In the genomic region with DNA sequence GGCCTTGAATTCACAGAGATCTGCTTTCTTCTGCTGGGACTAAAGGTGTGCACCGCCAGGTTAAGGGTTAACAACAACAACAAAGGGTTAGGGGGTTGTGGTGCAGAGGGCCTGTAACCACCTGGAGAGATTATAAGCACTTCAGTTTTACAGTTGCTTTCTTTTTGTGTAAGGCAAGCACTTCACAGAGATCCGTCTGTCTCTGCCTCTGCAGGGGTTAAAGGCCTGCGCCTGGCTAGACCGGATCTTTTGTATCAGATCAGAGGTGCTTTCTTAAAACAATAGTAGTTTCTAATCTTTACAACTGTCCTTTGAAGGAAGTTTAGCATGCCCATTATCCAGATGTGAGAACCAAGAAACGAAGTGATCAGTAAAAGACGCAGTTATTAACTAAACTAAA, we compare ENCODE assay signal across 8 mouse cellular contexts. TPM values are rescaled to one million over a fixed set of nuclear protein-coding genes. Genes with fewer than 3 reads are reported as not detected.
DNase-seq lines count a peak whose midpoint lies in the region; ATAC-seq and TF ChIP-seq lines count a peak whose summit lies in the region.

No protein-coding gene starts in this region.

- H3K4me3 ChIP-seq in heart, adult 2 months, result peak overlapping the region; percentile 63
- H3K4me3 ChIP-seq in E14TG2a.4 (replicated peaks; ENCODE audit: low read length), result peak overlapping the region; percentile 81
- H3K4me3 ChIP-seq in forebrain, embryonic 16.5 days (replicated peaks; ENCODE audit: low read length), result peak overlapping the region; percentile 63
- H3K4me3 ChIP-seq in midbrain, embryonic 11.5 days (ENCODE audit: low read depth, low read length), result peak overlapping the region; percentile 52

- no peak for TF ChIP-seq CTCF in heart, adult 2 months (IDR thresholded peaks at IDR 0.05)
- no peak for TF ChIP-seq CTCF in E14TG2a.4 (conservative IDR thresholded peaks at IDR 0.05; ENCODE audit: low read length)

- peaks cover 2% of the 10 kb centered on the region; the same call in 1 of the 2 replicates for H3K4me1 ChIP-seq in heart, adult 2 months (ENCODE audit: control insufficient read depth, insufficient read depth, low read length)
- peaks cover 20% of the 10 kb centered on the region for H3K4me1 ChIP-seq in E14TG2a.4 (replicated peaks; ENCODE audit: low read depth, low read length)
- peaks cover 5% of the 10 kb centered on the region; the same call in 1 of the 2 replicates for H3K4me1 ChIP-seq in forebrain, embryonic 16.5 days (replicated peaks; ENCODE audit: control insufficient read depth, insufficient read depth, low read length)
- no peaks in the 10 kb centered on the region; the same call in 1 of the 2 replicates for H3K4me1 ChIP-seq in midbrain, embryonic 11.5 days (ENCODE audit: control insufficient read depth, insufficient read depth, low read length)

- peak overlapping the region; percentile 58 for H3K4me2 ChIP-seq in forebrain, embryonic 16.5 days (ENCODE audit: low read length)
- peak overlapping the region; percentile 37 for H3K4me2 ChIP-seq in midbrain, embryonic 11.5 days

- no peaks in the 10 kb centered on the region for H3K36me3 ChIP-seq in heart, adult 2 months (ENCODE audit: control insufficient read depth, insufficient read depth, low read length)
- peaks cover 32% of the 10 kb centered on the region for H3K36me3 ChIP-seq in E14TG2a.4 (ENCODE audit: insufficient read depth, low read length)
- no peaks in the 10 kb centered on the region; the same call in 1 of the 2 replicates for H3K36me3 ChIP-seq in forebrain, embryonic 16.5 days (ENCODE audit: control insufficient read depth, insufficient read depth)
- H3K36me3 ChIP-seq in midbrain, embryonic 11.5 days (ENCODE audit: control insufficient read depth, insufficient read depth, low read length), result no peaks in the 10 kb centered on the region; the same call in 1 of the 2 replicates

- H3K79me2 ChIP-seq in heart, adult 2 months (replicated peaks; ENCODE audit: control insufficient read depth, insufficient read depth, low read length), result no peaks in the 10 kb centered on the region

- TF ChIP-seq EP300 in heart, adult 2 months (IDR thresholded peaks at IDR 0.05; ENCODE audit: insufficient read depth, low read depth, low read length), result no peak

- intact Hi-C loops in heart, adult 2 months (cut with DNase I), result loop anchor here (2.0 to 5.0 kb wide), 4 partner anchors 19 to 141 kb away; a partner anchor contains a TSS
- intact Hi-C loops in heart, postnatal 14 days (cut with DNase I), result loop anchor here (5.0 kb wide), 1 partner anchor 51 kb away; a partner anchor contains a TSS
- intact Hi-C loops in gastrocnemius, postnatal 14 days (cut with DNase I; ENCODE audit: low total_unique reads), result no loop called here

- peak overlapping the region; percentile 51; the same call in 1 of the 2 replicates for H3K27ac ChIP-seq in heart, adult 2 months
- H3K27ac ChIP-seq in forebrain, embryonic 16.5 days (ENCODE audit: low read length), result no peak overlapping the region
- no peak overlapping the region for H3K27ac ChIP-seq in midbrain, embryonic 11.5 days (ENCODE audit: low read depth, low read length)

- WGBS in heart, adult 2 months, result 29% methylated on average over 6 of the region's 6 CpGs
- WGBS in forebrain, embryonic 16.5 days, result 24% methylated on average over 6 of the region's 6 CpGs
- WGBS in midbrain, embryonic 11.5 days, result 27% methylated on average over 6 of the region's 6 CpGs

- peak; percentile 16; the same call in 1 of the 2 replicates for ATAC-seq in forebrain, embryonic 16.5 days
- peak; percentile 22; the same call in 1 of the 2 replicates for ATAC-seq in midbrain, embryonic 11.5 days (ENCODE audit: low FRiP score)
- ATAC-seq in monocyte, adult 5-6 weeks (replicated peaks; ENCODE audit: insufficient number of reproducible peaks, low FRiP score, low TSS enrichment, poor library complexity, severe bottlenecking), result no peak

- no peaks in the 10 kb centered on the region for H3K9me3 ChIP-seq in E14TG2a.4 (ENCODE audit: low read length)
- H3K9me3 ChIP-seq in forebrain, embryonic 16.5 days (ENCODE audit: control insufficient read depth, low read length), result no peaks in the 10 kb centered on the region
- H3K9me3 ChIP-seq in midbrain, embryonic 11.5 days (ENCODE audit: control insufficient read depth, low read length), result no peaks in the 10 kb centered on the region

- H3K9ac ChIP-seq in heart, adult 2 months (ENCODE audit: low read depth, low read length), result no peak overlapping the region
- H3K9ac ChIP-seq in forebrain, embryonic 16.5 days (replicated peaks; ENCODE audit: low read depth, low read length), result peak overlapping the region; percentile 71
- peak overlapping the region; percentile 44 for H3K9ac ChIP-seq in midbrain, embryonic 11.5 days (ENCODE audit: low read length)

- DNase-seq in heart, adult 2 months, result no peak
- no peak for DNase-seq in heart, postnatal 14 days
- peak; percentile 85 for DNase-seq in midbrain, embryonic 11.5 days (ENCODE audit: low spot score, missing footprints)
- DNase-seq in urinary bladder, adult 2 months (ENCODE audit: low spot score), result no peak
- no peak for DNase-seq in gastrocnemius, postnatal 14 days

- TF ChIP-seq POLR2A in heart, adult 2 months (IDR thresholded peaks at IDR 0.05; ENCODE audit: insufficient read depth, low read depth, low read length), result no peak

- H3K27me3 ChIP-seq in heart, adult 2 months (ENCODE audit: control insufficient read depth, insufficient read depth, low read length), result no peaks in the 10 kb centered on the region
- no peaks in the 10 kb centered on the region for H3K27me3 ChIP-seq in E14TG2a.4 (ENCODE audit: insufficient read depth, low read length)
- H3K27me3 ChIP-seq in forebrain, embryonic 16.5 days (replicated peaks; ENCODE audit: control insufficient read depth, insufficient read depth, low read length), result no peaks in the 10 kb centered on the region
- H3K27me3 ChIP-seq in midbrain, embryonic 11.5 days (ENCODE audit: control insufficient read depth, insufficient read depth, low read length), result no peaks in the 10 kb centered on the region

RNA-seq across cellular contexts. Expression of a gene that starts 0.4 kb away (rescaled TPM):
- 10 to 100 TPM; 20.2 to 21.2 TPM for total RNA-seq in heart, adult 2 months (2021)
- polyA plus RNA-seq in heart, adult 2 months (2012; rRNA removed), result 61.9 and 76.3 TPM in 2 replicates
- total RNA-seq in heart, postnatal 14 days (2021), result 10 to 100 TPM; 22.5 to 25.8 TPM
- 22.9 and 26.9 TPM in 2 replicates for polyA plus RNA-seq in forebrain, embryonic 16.5 days (2015; fragmentation: Nextera tagmentation; extraction: Ambion mirVana)
- 37.9 and 39.5 TPM in 2 replicates for polyA plus RNA-seq in midbrain, embryonic 11.5 days (2014; fragmentation: Nextera tagmentation; extraction: Ambion mirVana)
- total RNA-seq in monocyte, adult 5-6 weeks (2017), result 42.5 to 73.8 TPM (median 57.7 TPM) in 3 replicates
- 39.9 and 53.7 TPM in 2 replicates for polyA plus RNA-seq in urinary bladder, adult 2 months (2012; rRNA removed)
- 10 to 100 TPM; 15.0 to 19.7 TPM for total RNA-seq in gastrocnemius, postnatal 14 days (2021)

RNA-seq across cellular contexts. Expression of a gene that starts 4.6 kb away (rescaled TPM):
- under 1 TPM in 1 of 2 experiments, not detected in 1; 0.31 TPM for total RNA-seq in heart, adult 2 months (2021)
- polyA plus RNA-seq in heart, adult 2 months (2012; rRNA removed), result not detected in 2 replicates
- total RNA-seq in heart, postnatal 14 days (2021), result not detected
- polyA plus RNA-seq in forebrain, embryonic 16.5 days (2015; fragmentation: Nextera tagmentation; extraction: Ambion mirVana), result not detected in 2 replicates
- polyA plus RNA-seq in midbrain, embryonic 11.5 days (2014; fragmentation: Nextera tagmentation; extraction: Ambion mirVana), result not detected in 2 replicates
- not detected in 3 replicates for total RNA-seq in monocyte, adult 5-6 weeks (2017)
- not detected in 2 replicates for polyA plus RNA-seq in urinary bladder, adult 2 months (2012; rRNA removed)
- not detected for total RNA-seq in gastrocnemius, postnatal 14 days (2021)

RNA-seq across cellular contexts. Expression of a gene that starts 5.4 kb away (rescaled TPM):
- 1 to 10 TPM; 7.9 to 9.8 TPM for total RNA-seq in heart, adult 2 months (2021)
- 15.8 and 19.2 TPM in 2 replicates for polyA plus RNA-seq in heart, adult 2 months (2012; rRNA removed)
- total RNA-seq in heart, postnatal 14 days (2021), result 10 to 100 TPM; 11.5 to 19.4 TPM
- polyA plus RNA-seq in forebrain, embryonic 16.5 days (2015; fragmentation: Nextera tagmentation; extraction: Ambion mirVana), result 4.4 and 6.2 TPM in 2 replicates
- polyA plus RNA-seq in midbrain, embryonic 11.5 days (2014; fragmentation: Nextera tagmentation; extraction: Ambion mirVana), result 4.1 and 4.3 TPM in 2 replicates
- 206 to 400 TPM (median 270 TPM) in 3 replicates for total RNA-seq in monocyte, adult 5-6 weeks (2017)
- polyA plus RNA-seq in urinary bladder, adult 2 months (2012; rRNA removed), result 13.0 and 13.3 TPM in 2 replicates
- total RNA-seq in gastrocnemius, postnatal 14 days (2021), result 1 to 10 TPM; 5.2 to 7.1 TPM

RNA-seq across cellular contexts. Expression of a gene that starts 9.6 kb away (rescaled TPM):
- total RNA-seq in heart, adult 2 months (2021), result not detected
- 0.41 TPM in 1 of 2 replicates, not detected in the other for polyA plus RNA-seq in heart, adult 2 months (2012; rRNA removed)
- under 1 TPM; 0.32 to 0.38 TPM for total RNA-seq in heart, postnatal 14 days (2021)
- polyA plus RNA-seq in forebrain, embryonic 16.5 days (2015; fragmentation: Nextera tagmentation; extraction: Ambion mirVana), result not detected in 2 replicates
- polyA plus RNA-seq in midbrain, embryonic 11.5 days (2014; fragmentation: Nextera tagmentation; extraction: Ambion mirVana), result not detected in 2 replicates
- total RNA-seq in monocyte, adult 5-6 weeks (2017), result 10.8 to 15.8 TPM (median 13.4 TPM) in 3 replicates
- polyA plus RNA-seq in urinary bladder, adult 2 months (2012; rRNA removed), result 0.13 and 0.47 TPM in 2 replicates
- total RNA-seq in gastrocnemius, postnatal 14 days (2021), result not detected

RNA-seq across cellular contexts. Expression of a gene that starts 19.1 kb away (rescaled TPM):
- 10 to 100 TPM; 57.7 to 65.2 TPM for total RNA-seq in heart, adult 2 months (2021)
- polyA plus RNA-seq in heart, adult 2 months (2012; rRNA removed), result 39.4 and 49.8 TPM in 2 replicates
- total RNA-seq in heart, postnatal 14 days (2021), result 10 to 100 TPM; 42.3 to 43.2 TPM
- polyA plus RNA-seq in forebrain, embryonic 16.5 days (2015; fragmentation: Nextera tagmentation; extraction: Ambion mirVana), result 0.73 and 1.0 TPM in 2 replicates
- 1.3 and 1.7 TPM in 2 replicates for polyA plus RNA-seq in midbrain, embryonic 11.5 days (2014; fragmentation: Nextera tagmentation; extraction: Ambion mirVana)
- 14.0 to 20.8 TPM (median 14.5 TPM) in 3 replicates for total RNA-seq in monocyte, adult 5-6 weeks (2017)
- polyA plus RNA-seq in urinary bladder, adult 2 months (2012; rRNA removed), result 16.9 and 23.3 TPM in 2 replicates
- total RNA-seq in gastrocnemius, postnatal 14 days (2021), result 10 to 100 TPM; 42.1 to 50.3 TPM

Comparison
In these comparisons a context has a peak if more than half of its experiments do, and no peak if none do; other contexts are left out.
1. RNA of a gene that starts 5.4 kb away (total RNA-seq): 206 to 400 TPM in monocyte, adult 5-6 weeks; 11.5 to 19.4 TPM in heart, postnatal 14 days, 7.9 to 9.8 TPM in heart, adult 2 months and 5.2 to 7.1 TPM in gastrocnemius, postnatal 14 days; every median in the first group is over 10 times any median in the second.
2. Peak in every context shown above with its lines, with median percentiles within 50 percentile points of each other: H3K4me3 ChIP-seq.